Mouse (Mus musculus): ENCODE data around the gene Myo1g. TPM values are rescaled to one million over a fixed set of nuclear protein-coding genes. Genes with fewer than 3 reads are reported as not detected.

The Myo1g gene
- total and polyA plus RNA-seq, 3 experiments: 1.4 to 7.2 (median 1.4) TPM

- Histone ChIP-seq H3K4me1 (ENCODE audit: control insufficient read depth, insufficient read depth, low read length) (peaks cover 2% of the 10 kb centered on the region), H3K27ac (no peak overlapping the region), H3K27me3 (ENCODE audit: control insufficient read depth, insufficient read depth, low read length) (no peaks in the 10 kb centered on the region), H3K9ac (ENCODE audit: low read depth, low read length) (no peak overlapping the region), H3K4me3 (no peak overlapping the region), H3K79me2 (replicated peaks; ENCODE audit: control insufficient read depth, insufficient read depth, low read length) (no peaks in the 10 kb centered on the region; the same call in none of the 2 replicates), H3K36me3 (ENCODE audit: control insufficient read depth, insufficient read depth, low read length) (peaks cover 2% of the 10 kb centered on the region; the same call in 1 of the 2 replicates)
- intact Hi-C loops (cut with DNase I): no loop called here
- 79% methylated on average over 3 of the region's 3 CpGs for WGBS
- DNase-seq: no peak
- no peak for TF ChIP-seq CTCF (IDR thresholded peaks at IDR 0.05)
- no peak for TF ChIP-seq POLR2A (IDR thresholded peaks at IDR 0.05; ENCODE audit: insufficient read depth, low read depth, low read length)
- no peak for TF ChIP-seq EP300 (IDR thresholded peaks at IDR 0.05; ENCODE audit: insufficient read depth, low read depth, low read length)
Observed at GRCm38 (mm10) chr11:6550201-6550600, 29.4 kb upstream of the Myo1g start.

- peaks cover 2% of the 10 kb centered on the region; the same call in 1 of the 2 replicates for H3K36me3 ChIP-seq (ENCODE audit: control insufficient read depth, insufficient read depth, low read length)
- H3K27ac ChIP-seq: no peak overlapping the region
- no peak overlapping the region for H3K9ac ChIP-seq (ENCODE audit: low read depth, low read length)
- H3K27me3 ChIP-seq (ENCODE audit: control insufficient read depth, insufficient read depth, low read length): no peaks in the 10 kb centered on the region
- no peaks in the 10 kb centered on the region; the same call in none of the 2 replicates for H3K79me2 ChIP-seq (replicated peaks; ENCODE audit: control insufficient read depth, insufficient read depth, low read length)
- intact Hi-C loops (cut with DNase I): loop anchor here (5.0 kb wide), 1 partner anchor 38 kb away; no protein-coding TSS in a partner anchor
- 88% methylated on average over 2 of the region's 2 CpGs for WGBS
- no peak overlapping the region for H3K4me3 ChIP-seq
- DNase-seq: no peak
- H3K4me1 ChIP-seq (ENCODE audit: control insufficient read depth, insufficient read depth, low read length): peaks cover 2% of the 10 kb centered on the region
- TF ChIP-seq CTCF (IDR thresholded peaks at IDR 0.05) (no peak), POLR2A (IDR thresholded peaks at IDR 0.05; ENCODE audit: insufficient read depth, low read depth, low read length) (no peak), EP300 (IDR thresholded peaks at IDR 0.05; ENCODE audit: insufficient read depth, low read depth, low read length) (no peak)
Observed at GRCm38 (mm10) chr11:6549770-6550169, 29.0 kb upstream of the Myo1g start.

- DNase-seq: no peak
- peaks cover 2% of the 10 kb centered on the region; the same call in 1 of the 2 replicates for H3K36me3 ChIP-seq (ENCODE audit: control insufficient read depth, insufficient read depth, low read length)
- H3K9ac ChIP-seq (ENCODE audit: low read depth, low read length): peak overlapping the region; percentile 20
- H3K27me3 ChIP-seq (ENCODE audit: control insufficient read depth, insufficient read depth, low read length): no peaks in the 10 kb centered on the region
- H3K4me1 ChIP-seq (ENCODE audit: control insufficient read depth, insufficient read depth, low read length): no peaks in the 10 kb centered on the region; the same call in 1 of the 2 replicates
- intact Hi-C loops (cut with DNase I): loop anchor here (2.0 to 5.0 kb wide), 2 partner anchors 39 to 79 kb away; partner anchors contain the start of gene Tbrg4
- peak overlapping the region; percentile 96 for H3K27ac ChIP-seq
- H3K79me2 ChIP-seq (replicated peaks; ENCODE audit: control insufficient read depth, insufficient read depth, low read length): no peaks in the 10 kb centered on the region; the same call in 1 of the 2 replicates
- H3K4me3 ChIP-seq: peak overlapping the region; percentile 81
- 23% methylated on average over 6 of the region's 6 CpGs for WGBS
- no peak for TF ChIP-seq EP300 (IDR thresholded peaks at IDR 0.05; ENCODE audit: insufficient read depth, low read depth, low read length)
- no peak for TF ChIP-seq CTCF (IDR thresholded peaks at IDR 0.05)
- no peak for TF ChIP-seq POLR2A (IDR thresholded peaks at IDR 0.05; ENCODE audit: insufficient read depth, low read depth, low read length)
Observed at GRCm38 (mm10) chr11:6547696-6548325, 27.0 kb upstream of the Myo1g start.

- no peaks in the 10 kb centered on the region for H3K27me3 ChIP-seq (ENCODE audit: control insufficient read depth, insufficient read depth, low read length)
- peak overlapping the region; percentile 81 for H3K4me3 ChIP-seq
- no peaks in the 10 kb centered on the region; the same call in 1 of the 2 replicates for H3K4me1 ChIP-seq (ENCODE audit: control insufficient read depth, insufficient read depth, low read length)
- intact Hi-C loops (cut with DNase I): loop anchor here (2.0 to 5.0 kb wide), 2 partner anchors 40 to 80 kb away; partner anchors contain the start of gene Tbrg4
- H3K9ac ChIP-seq (ENCODE audit: low read depth, low read length): peak overlapping the region; percentile 86
- H3K79me2 ChIP-seq (replicated peaks; ENCODE audit: control insufficient read depth, insufficient read depth, low read length): no peaks in the 10 kb centered on the region; the same call in 1 of the 2 replicates
- 1% methylated on average over 41 of the region's 41 CpGs for WGBS
- H3K36me3 ChIP-seq (ENCODE audit: control insufficient read depth, insufficient read depth, low read length): peaks cover 2% of the 10 kb centered on the region; the same call in 1 of the 2 replicates
- TF ChIP-seq CTCF (IDR thresholded peaks at IDR 0.05) (0 out of 2 replicates have a peak, but pooled peaks have one; percentile 18), EP300 (IDR thresholded peaks at IDR 0.05; ENCODE audit: insufficient read depth, low read depth, low read length) (no peak), POLR2A (IDR thresholded peaks at IDR 0.05; ENCODE audit: insufficient read depth, low read depth, low read length) (peak; percentile 52)
- DNase-seq: peak; percentile 87 to 91
- H3K27ac ChIP-seq: peak overlapping the region; percentile 96
Observed at GRCm38 (mm10) chr11:6547037-6547680, 26.4 kb upstream of the Myo1g start.

- 1% methylated on average over 57 of the region's 57 CpGs for WGBS
- peak; percentile 97 to 98 for DNase-seq
- H3K4me1 ChIP-seq (ENCODE audit: control insufficient read depth, insufficient read depth, low read length): no peaks in the 10 kb centered on the region; the same call in 1 of the 2 replicates
- intact Hi-C loops (cut with DNase I): loop anchor here (1.0 to 5.0 kb wide), 3 partner anchors 41 to 80 kb away; partner anchors contain the start of gene Tbrg4
- H3K79me2 ChIP-seq (replicated peaks; ENCODE audit: control insufficient read depth, insufficient read depth, low read length): no peaks in the 10 kb centered on the region; the same call in 1 of the 2 replicates
- H3K36me3 ChIP-seq (ENCODE audit: control insufficient read depth, insufficient read depth, low read length): peaks cover 2% of the 10 kb centered on the region; the same call in 1 of the 2 replicates
- H3K27me3 ChIP-seq (ENCODE audit: control insufficient read depth, insufficient read depth, low read length): no peaks in the 10 kb centered on the region
- peak within 1 kb of the TSS; percentile 81 for H3K4me3 ChIP-seq
- TF ChIP-seq POLR2A (IDR thresholded peaks at IDR 0.05; ENCODE audit: insufficient read depth, low read depth, low read length): peak; percentile 77
- TF ChIP-seq EP300 (IDR thresholded peaks at IDR 0.05; ENCODE audit: insufficient read depth, low read depth, low read length): peak; percentile 19; the same call in 1 of the 2 replicates
- TF ChIP-seq CTCF (IDR thresholded peaks at IDR 0.05): no peak
- peak within 1 kb of the TSS; percentile 86 for H3K9ac ChIP-seq (ENCODE audit: low read depth, low read length)
- H3K27ac ChIP-seq: peak within 1 kb of the TSS; percentile 96
Observed at GRCm38 (mm10) chr11:6546205-6547013, 25.6 kb upstream of the Myo1g start, which contains the start of gene Ccm2. Ccm2 (plus strand) TSS chr11:6546887.

Measured in heart, adult 2 months (tissue).